Mouse (Mus musculus) layer of hippocampus, adult 18-20 months (tissue): ENCODE data around the gene Sppl3. TPM values are rescaled to one million over a fixed set of nuclear protein-coding genes. Genes with fewer than 3 reads are reported as not detected.

Experiments used
- DNase-seq, 2 experiments: peaks; one replicate each; pipeline ENCODE4 v3.0.0; 2022; ENCODE audit warnings: low spot score in 2 of 2
- total RNA-seq, 2 experiments: library from RNA; stranded (reverse); gene quantifications; 2 replicates each; pipeline ENCODE4 v1.2.3; 2021

Sppl3 gene
- total RNA-seq, 2 experiments from 2014 or later: 76.9 to 77.9 TPM

- DNase-seq: no peak
These were observed 24.3 kb downstream of the Sppl3 start for GRCm38 (mm10) chr5:115035217-115035616.

GRCm38 (mm10) chr5:115037099-115037498, 26.2 kb downstream of the Sppl3 start:
- DNase-seq: no peak

GRCm38 (mm10) chr5:115040756-115041155, 29.8 kb downstream of the Sppl3 start:
- peak in 1 of 2 experiments; percentile 47 for DNase-seq

DNA sequence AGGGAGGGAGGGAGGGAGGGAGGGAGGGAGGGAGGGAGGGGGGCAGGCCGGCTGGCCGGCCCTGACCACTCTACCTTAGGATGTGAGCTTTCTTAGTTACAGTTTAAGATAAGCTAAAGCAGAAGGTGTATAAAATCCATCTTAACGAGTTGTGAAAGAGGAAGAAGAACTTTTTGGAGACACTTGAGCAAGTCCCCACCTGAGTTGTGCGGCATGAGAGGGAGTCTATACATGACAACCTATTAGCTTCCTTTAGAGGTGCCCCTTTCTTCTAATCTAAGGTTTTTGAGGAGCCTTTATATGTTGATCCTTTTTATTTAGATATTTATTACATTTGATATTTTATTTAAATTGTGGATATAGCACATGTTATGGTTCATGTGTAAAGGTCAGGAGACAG, 32.7 kb downstream of the Sppl3 start:
- no peak for DNase-seq

DNA sequence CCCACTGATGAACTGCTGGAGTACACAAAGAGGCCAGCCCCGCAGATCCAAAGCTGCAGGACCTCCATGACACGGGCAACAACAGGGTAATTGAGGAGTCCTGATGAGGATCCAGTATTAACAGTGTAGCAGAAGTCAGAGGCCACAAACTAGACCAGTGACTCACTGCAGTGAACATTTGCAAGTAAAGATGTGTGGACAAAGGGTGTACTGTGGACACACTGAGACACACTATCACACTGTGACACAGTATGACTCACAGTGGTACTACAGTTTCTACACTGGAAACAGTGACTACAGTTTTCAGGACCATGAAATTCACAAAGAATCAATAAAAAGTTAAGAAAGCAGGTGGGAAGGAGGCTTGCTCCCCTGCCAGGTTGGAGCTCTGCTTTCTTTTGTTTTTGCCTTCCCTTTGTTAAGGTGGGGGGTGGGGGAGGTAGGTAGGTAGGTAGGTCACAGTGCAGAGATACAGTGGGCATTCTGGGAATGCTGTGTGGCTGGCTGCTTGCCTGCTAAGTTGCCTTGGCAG, 34.3 kb downstream of the Sppl3 start:
- DNase-seq: no peak

GRCm38 (mm10) chr5:115049692-115050091, 38.8 kb downstream of the Sppl3 start:
- DNase-seq: no peak

DNA sequence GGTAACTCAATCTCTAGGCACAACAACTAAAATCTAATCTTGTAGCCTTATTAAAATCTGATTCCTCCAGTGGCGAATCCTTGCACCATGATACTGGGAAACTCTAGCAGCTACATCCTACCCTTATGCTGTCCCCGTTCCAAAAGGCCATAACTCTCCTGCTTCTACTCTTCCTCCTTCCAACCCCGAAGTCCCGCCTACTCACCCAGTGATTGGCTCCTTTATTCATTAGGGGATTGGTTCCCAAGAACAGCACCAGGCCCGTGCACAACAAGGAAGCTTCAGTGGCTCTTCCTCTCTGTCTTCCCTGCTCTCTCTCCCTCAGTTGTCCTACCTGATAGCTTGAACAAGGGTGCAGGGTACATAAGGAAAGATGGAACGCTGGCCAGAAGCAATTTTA, 39.8 kb downstream of the Sppl3 start:
- no peak for DNase-seq

DNA sequence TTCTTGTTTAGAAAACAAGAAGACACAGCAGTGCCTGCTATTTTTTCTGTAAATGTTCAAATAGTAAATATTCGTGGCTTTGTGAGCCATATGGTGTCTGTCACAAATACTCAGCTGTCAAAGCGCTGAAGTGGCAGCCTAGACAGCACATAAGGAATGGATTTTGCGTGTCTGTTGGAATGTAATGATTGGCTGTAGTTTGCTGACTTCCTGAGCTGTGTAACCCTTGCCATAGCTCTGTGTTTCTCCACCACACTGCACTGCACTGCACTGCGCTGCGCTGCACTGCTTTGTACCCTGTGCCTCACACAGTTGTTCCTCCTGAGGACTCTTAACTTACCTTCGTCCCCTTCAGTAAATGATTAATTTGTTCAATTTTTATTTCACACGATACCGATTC, 41.6 kb downstream of the Sppl3 start:
- DNase-seq: peak in 1 of 2 experiments; percentile 43

GRCm38 (mm10) chr5:115053791-115054396, 43.0 kb downstream of the Sppl3 start:
- no peak for DNase-seq

DNA sequence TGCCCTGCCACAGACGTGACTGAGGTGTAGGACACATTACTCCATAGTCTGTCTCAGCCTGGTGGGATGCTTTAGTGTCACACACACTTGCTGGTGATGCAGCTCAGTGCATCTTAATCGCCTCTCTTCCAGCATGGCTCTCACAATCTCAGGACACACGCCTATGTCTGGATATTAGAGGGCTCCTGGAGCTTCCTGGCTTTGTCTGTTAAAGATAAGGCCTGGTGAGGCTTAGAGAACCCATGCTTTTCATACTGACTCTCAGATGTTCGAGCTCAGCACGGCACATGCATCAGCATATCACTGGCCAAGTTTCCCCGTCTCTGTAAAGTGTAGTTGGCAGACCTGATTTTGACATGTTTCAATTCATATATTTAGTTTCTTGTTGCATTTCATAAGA, 44.5 kb downstream of the Sppl3 start:
- DNase-seq: no peak

GRCm38 (mm10) chr5:115057153-115057552, 46.2 kb downstream of the Sppl3 start:
- no peak for DNase-seq

DNA sequence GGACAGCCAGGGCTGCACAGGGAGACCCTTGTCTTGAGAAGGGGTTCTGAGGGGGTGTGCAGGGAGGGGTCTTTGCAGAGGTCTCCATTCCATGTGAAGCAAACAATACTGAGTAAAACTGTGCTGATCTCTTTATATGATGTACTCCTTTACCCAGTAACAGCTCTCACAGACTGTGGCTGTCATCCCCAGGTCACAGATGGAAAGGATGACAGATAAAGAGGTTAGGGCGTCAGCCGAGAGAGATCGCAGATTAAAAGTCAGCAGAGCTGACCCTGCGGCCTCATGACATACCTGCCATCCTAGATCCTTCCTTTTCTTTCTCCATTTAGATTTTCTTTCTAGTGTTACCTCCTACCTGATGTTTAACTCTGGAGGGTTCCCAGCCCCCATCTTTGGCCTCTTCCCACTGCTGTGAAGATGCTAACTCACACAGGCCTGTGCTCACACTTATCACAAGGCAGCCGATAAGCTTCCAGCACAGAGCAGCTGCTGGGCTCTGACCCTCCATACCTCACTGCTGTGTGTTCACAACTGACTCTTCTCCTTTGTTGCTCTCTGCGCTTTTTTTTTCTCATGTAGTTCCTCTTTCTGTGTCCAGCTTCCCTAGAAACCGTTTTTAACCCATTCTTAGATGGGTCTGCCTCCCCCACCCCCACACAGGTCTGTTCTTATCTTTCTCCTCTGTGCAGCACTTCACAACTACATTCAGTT, 47.8 kb downstream of the Sppl3 start:
- DNase-seq: no peak

- no peak for DNase-seq
These were observed 49.2 kb downstream of the Sppl3 start for GRCm38 (mm10) chr5:115060067-115060695.

GRCm38 (mm10) chr5:115060977-115061376, 50.0 kb downstream of the Sppl3 start:
- no peak for DNase-seq

GRCm38 (mm10) chr5:115062566-115062965, 51.6 kb downstream of the Sppl3 start:
- no peak for DNase-seq

- DNase-seq: no peak
These were observed 52.5 kb downstream of the Sppl3 start for GRCm38 (mm10) chr5:115063391-115063790.

- DNase-seq: no peak
These were observed 55.3 kb downstream of the Sppl3 start for GRCm38 (mm10) chr5:115066245-115066644.

DNA sequence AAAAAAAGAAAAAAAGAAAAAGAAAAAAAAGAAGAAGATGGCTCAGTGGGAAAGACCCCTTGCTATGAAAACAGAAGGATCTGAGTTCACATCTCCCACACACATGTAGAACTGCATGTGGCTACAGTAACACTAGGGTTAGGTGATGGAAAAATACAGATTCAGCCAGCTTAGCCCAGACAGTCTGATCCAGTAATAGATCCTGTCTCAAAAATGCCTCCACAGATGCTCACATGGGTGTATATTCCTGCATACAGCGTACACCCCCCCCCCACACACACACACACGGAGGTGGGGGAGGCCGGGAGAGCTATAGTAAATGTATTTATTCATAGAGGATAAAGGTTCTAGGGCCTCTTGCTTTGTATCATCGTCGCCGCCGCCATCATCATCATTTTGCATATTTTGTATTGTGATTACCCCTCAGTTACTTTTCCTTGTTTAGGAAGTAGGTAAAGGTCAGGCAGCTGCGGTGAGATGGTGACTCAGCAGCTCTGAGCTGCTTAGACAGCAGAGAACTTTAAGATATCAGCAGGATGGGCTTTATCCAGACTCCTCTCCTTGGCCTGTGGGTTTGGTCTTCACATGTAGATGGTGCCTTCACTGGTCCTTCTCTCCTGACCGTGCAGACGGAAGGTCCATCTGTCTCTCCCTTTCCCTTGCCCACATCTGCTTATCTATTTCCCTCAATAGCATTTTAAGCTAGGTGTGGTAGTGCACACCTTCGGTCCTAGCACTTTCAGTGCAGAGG, 57.9 kb downstream of the Sppl3 start:
- DNase-seq: no peak

GRCm38 (mm10) chr5:115069611-115070010, 58.7 kb downstream of the Sppl3 start:
- no peak for DNase-seq

DNA sequence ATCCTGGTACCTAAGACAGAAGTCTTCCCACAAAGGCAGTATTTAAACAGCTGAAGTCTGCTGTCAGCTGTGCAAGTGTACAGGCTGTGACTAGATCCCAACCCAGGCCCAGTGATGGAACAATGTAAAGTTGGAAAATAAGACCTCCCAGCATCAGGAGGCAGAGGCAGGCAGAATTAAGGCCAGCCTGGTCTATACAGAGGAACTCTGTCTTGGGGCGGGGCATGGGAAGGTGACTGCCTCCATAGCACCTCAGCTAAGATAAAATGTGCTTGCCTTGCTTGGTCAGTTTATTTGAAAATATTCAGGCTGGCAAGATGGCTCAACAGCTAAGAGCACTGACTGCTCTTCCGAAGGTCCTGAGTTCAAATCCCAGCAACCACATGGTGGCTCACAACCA, 59.5 kb downstream of the Sppl3 start:
- no peak for DNase-seq

GRCm38 (mm10) chr5:115071096-115071901, 60.4 kb downstream of the Sppl3 start:
- no peak for DNase-seq
